Mouse (Mus musculus) forebrain, embryonic 11.5 days (tissue): Measurements from ENCODE around the gene Rmdn2. TPM values are rescaled to one million over a fixed set of nuclear protein-coding genes. Genes with fewer than 3 reads are reported as not detected.
A peak's percentile ranks its signal among the peaks of the same experiment; 100 is the strongest.

Experiments
- ATAC-seq: fragments of 200-750 bp; cut with Nextera tagmentation; replicated peaks from 2 replicates; pipeline ENCODE4 v1.8.0; 2017; ENCODE audit warnings: moderate TSS enrichment; ENCODE audit not compliant: low FRiP score
- DNase-seq: peaks from one replicate; pipeline ENCODE4 v3.0.0-alpha.2; 2017; ENCODE audit warnings: low spot score
- H3K27ac ChIP-seq: fragments of 300-500 bp; sonication (generic); 2 replicates; pipeline ENCODE4 v1.5.1; 2014; ENCODE audit warnings: low read depth, low read length
- H3K27me3 ChIP-seq: fragments of 300-500 bp; sonication (generic); 2 replicates; pipeline ENCODE4 v1.6.1; 2014; ENCODE audit warnings: mild to moderate bottlenecking, low read length, mixed read lengths; ENCODE audit not compliant: control insufficient read depth, insufficient read depth
- H3K36me3 ChIP-seq: fragments of 300-500 bp; sonication (generic); 2 replicates; pipeline ENCODE4 v1.6.1; 2014; ENCODE audit warnings: mild to moderate bottlenecking, low read length, moderate library complexity, mixed read lengths; ENCODE audit not compliant: control insufficient read depth, insufficient read depth
- H3K4me1 ChIP-seq: fragments of 300-500 bp; sonication (generic); replicated peaks from 2 replicates; pipeline ENCODE4 v1.6.1; 2014; ENCODE audit warnings: low read length, mixed read lengths; ENCODE audit not compliant: control insufficient read depth, insufficient read depth
- H3K4me2 ChIP-seq: fragments of 300-500 bp; sonication (generic); 2 replicates; pipeline ENCODE4 v1.6.1; 2014; ENCODE audit warnings: low read depth, mild to moderate bottlenecking, low read length, moderate library complexity, mixed read lengths; ENCODE audit not compliant: severe bottlenecking
- H3K4me3 ChIP-seq: fragments of 300-500 bp; sonication (generic); 2 replicates; pipeline ENCODE4 v1.5.1; 2014; ENCODE audit warnings: low read depth, low read length
- H3K9ac ChIP-seq: fragments of 300-500 bp; sonication (generic); 2 replicates; pipeline ENCODE4 v1.6.1; 2014; ENCODE audit warnings: low read length
- H3K9me3 ChIP-seq: fragments of 300-500 bp; sonication (generic); 2 replicates; pipeline ENCODE4 v1.6.1; 2016; ENCODE audit warnings: low read length, mixed read lengths; ENCODE audit not compliant: control insufficient read depth
- WGBS: fragments of 180-500 bp; shearing (Covaris S2); extraction: QIAGEN DNeasy Blood & Tissue Kit; methylation state at CpG from one replicate; pipeline ENCODE4 v1.1.7; 2014; 5-methylcytosine and 5-hydroxymethylcytosine counted together
- polyA plus RNA-seq: library from polyadenylated mRNA; unstranded; fragments of >200 nt; fragmentation: Nextera tagmentation; extraction: Ambion mirVana; gene quantifications from 2 replicates; pipeline ENCODE4 v1.2.1, GENCODE M21; 2014

Gene Rmdn2
- polyA plus RNA-seq, 1 experiment from 2014 or later = 4.8 TPM

GRCm38 (mm10) chr17:79728585-79729503, 117.2 kb downstream of the Rmdn2 start:
- Histone ChIP-seq H3K4me2 (peak overlapping the region; percentile 26; the same call in 1 of the 2 replicates), H3K4me3 (no peak overlapping the region), H3K9me3 (no peaks in the 10 kb centered on the region), H3K9ac (no peak overlapping the region), H3K4me1 (no peaks in the 10 kb centered on the region), H3K27me3 (no peaks in the 10 kb centered on the region), H3K36me3 (no peaks in the 10 kb centered on the region), H3K27ac (no peak overlapping the region)
- 38% methylated on average over 16 of the region's 16 CpGs for WGBS
- ATAC-seq (no peak), DNase-seq (no peak)

GRCm38 (mm10) chr17:79730988-79731387, 119.3 kb downstream of the Rmdn2 start:
- DNase-seq (no peak), ATAC-seq (no peak)
- no peak overlapping the region for H3K4me2 ChIP-seq
- H3K9me3 ChIP-seq = no peaks in the 10 kb centered on the region
- H3K27me3 ChIP-seq = no peaks in the 10 kb centered on the region
- no peaks in the 10 kb centered on the region for H3K4me1 ChIP-seq
- WGBS = 79% methylated on average over 8 of the region's 8 CpGs
- no peaks in the 10 kb centered on the region for H3K36me3 ChIP-seq
- H3K27ac ChIP-seq = no peak overlapping the region
- H3K9ac ChIP-seq = no peak overlapping the region
- H3K4me3 ChIP-seq = no peak overlapping the region

- 46% methylated on average over 4 of the region's 4 CpGs for WGBS
- H3K9me3 ChIP-seq = no peaks in the 10 kb centered on the region
These were observed 121.4 kb downstream of the Rmdn2 start for GRCm38 (mm10) chr17:79733039-79733438.

GRCm38 (mm10) chr17:79737598-79737997, 125.9 kb downstream of the Rmdn2 start:
- 89% methylated on average over 3 of the region's 3 CpGs for WGBS
- Histone ChIP-seq H3K4me1 (no peaks in the 10 kb centered on the region), H3K36me3 (no peaks in the 10 kb centered on the region)

More at GRCm38 (mm10) chr17:79733039-79733438, 121.4 kb downstream of the Rmdn2 start:
- Histone ChIP-seq H3K27me3 (no peaks in the 10 kb centered on the region), H3K27ac (no peak overlapping the region), H3K4me2 (no peak overlapping the region), H3K9ac (no peak overlapping the region), H3K36me3 (no peaks in the 10 kb centered on the region), H3K4me3 (no peak overlapping the region), H3K4me1 (no peaks in the 10 kb centered on the region)
- ATAC-seq = peak; percentile 27; the same call in 1 of the 2 replicates
- DNase-seq = no peak

GRCm38 (mm10) chr17:79738847-79739498, 127.3 kb downstream of the Rmdn2 start:
- ATAC-seq (no peak), DNase-seq (no peak)
- no peak overlapping the region for H3K4me3 ChIP-seq
- 55% methylated on average over 5 of the region's 5 CpGs for WGBS
- no peaks in the 10 kb centered on the region for H3K4me1 ChIP-seq
- no peaks in the 10 kb centered on the region for H3K27me3 ChIP-seq
- H3K27ac ChIP-seq = no peak overlapping the region
- no peaks in the 10 kb centered on the region for H3K36me3 ChIP-seq
- H3K9me3 ChIP-seq = no peaks in the 10 kb centered on the region
- no peak overlapping the region for H3K4me2 ChIP-seq
- H3K9ac ChIP-seq = no peak overlapping the region

More at GRCm38 (mm10) chr17:79737598-79737997, 125.9 kb downstream of the Rmdn2 start:
- Histone ChIP-seq H3K4me3 (no peak overlapping the region), H3K27ac (no peak overlapping the region), H3K9ac (no peak overlapping the region), H3K27me3 (no peaks in the 10 kb centered on the region), H3K4me2 (no peak overlapping the region), H3K9me3 (no peaks in the 10 kb centered on the region)
- ATAC-seq (no peak), DNase-seq (no peak)

- no peaks in the 10 kb centered on the region; the same call in 1 of the 2 replicates for H3K9me3 ChIP-seq
- H3K27me3 ChIP-seq = no peaks in the 10 kb centered on the region
- no peaks in the 10 kb centered on the region for H3K36me3 ChIP-seq
- H3K4me2 ChIP-seq = no peak overlapping the region
- H3K27ac ChIP-seq = no peak overlapping the region
- H3K9ac ChIP-seq = no peak overlapping the region
- H3K4me3 ChIP-seq = no peak overlapping the region
- ATAC-seq (no peak), DNase-seq (no peak)
- no peaks in the 10 kb centered on the region for H3K4me1 ChIP-seq
- 91% methylated on average over 5 of the region's 5 CpGs for WGBS
These were observed 131.0 kb downstream of the Rmdn2 start for GRCm38 (mm10) chr17:79742635-79743034.

Other genes starting within 250 kb of the Rmdn2 start
- gene Cyp1b1, start 103.2 kb downstream of the Rmdn2 start, polyA plus RNA-seq = 1.6 and 2.1 TPM in 2 replicates